Mouse (Mus musculus) small intestine, adult 2 months (tissue): ENCODE measurements around the gene Rab44. TPM values are rescaled to one million over a fixed set of nuclear protein-coding genes. Genes with fewer than 3 reads are reported as not detected.

ENCODE experiments used
- H3K27ac ChIP-seq: fragments of 200-500 bp; 2 replicates; pipeline ENCODE4 v1.5.1; 2012; ENCODE audit warnings: low read depth, low read length, control low read depth, inconsistent platforms; ENCODE audit not compliant: insufficient read depth
- H3K27me3 ChIP-seq: fragments of 200-500 bp; 2 replicates; pipeline ENCODE4 v1.6.1; 2012; ENCODE audit warnings: mild to moderate bottlenecking, moderate library complexity, low read length, inconsistent platforms; ENCODE audit not compliant: control insufficient read depth, insufficient read depth
- H3K36me3 ChIP-seq: fragments of 200-500 bp; 2 replicates; pipeline ENCODE4 v1.6.1; 2012; ENCODE audit warnings: mild to moderate bottlenecking, low read length, control low read depth, inconsistent platforms; ENCODE audit not compliant: control insufficient read depth, insufficient read depth
- H3K4me1 ChIP-seq: fragments of 200-500 bp; 2 replicates; pipeline ENCODE4 v1.6.1; 2012; ENCODE audit warnings: low read length, inconsistent platforms, mixed read lengths; ENCODE audit not compliant: control insufficient read depth, insufficient read depth, insufficient read length
- H3K4me3 ChIP-seq: fragments of 200-500 bp; 2 replicates; pipeline ENCODE4 v1.5.1; 2012; ENCODE audit warnings: low read depth, mild to moderate bottlenecking, control low read depth, inconsistent platforms, low read length, moderate library complexity
- CTCF ChIP-seq: fragments of 200-500 bp; IDR thresholded peaks from 2 replicates; pipeline ENCODE4 v1.5.1; 2012; ENCODE audit warnings: low read depth, mild to moderate bottlenecking, control low read depth, inconsistent platforms, low read length, moderate library complexity, mixed read lengths; ENCODE audit not compliant: insufficient replicate concordance, insufficient read length; ENCODE audit errors: extremely low read depth
- POLR2A ChIP-seq: fragments of 200-500 bp; IDR thresholded peaks from 2 replicates; pipeline ENCODE4 v1.6.1; 2012; ENCODE audit warnings: low read depth, mild to moderate bottlenecking, control low read depth, inconsistent platforms, low read length, moderate library complexity
- WGBS: fragments of 180-500 bp; shearing (Covaris S2); methylation state at CpG from one replicate; pipeline ENCODE4 v1.1.7; 2018; 5-methylcytosine and 5-hydroxymethylcytosine counted together
- polyA plus RNA-seq: library from polyadenylated mRNA; depleted of rRNA; stranded (reverse); fragments of >200 nt; gene quantifications from 2 replicates; pipeline ENCODE4 v1.2.3, GENCODE M21; 2012

Rab44 gene
- polyA plus RNA-seq, 1 experiment: 0.37 TPM

DNA sequence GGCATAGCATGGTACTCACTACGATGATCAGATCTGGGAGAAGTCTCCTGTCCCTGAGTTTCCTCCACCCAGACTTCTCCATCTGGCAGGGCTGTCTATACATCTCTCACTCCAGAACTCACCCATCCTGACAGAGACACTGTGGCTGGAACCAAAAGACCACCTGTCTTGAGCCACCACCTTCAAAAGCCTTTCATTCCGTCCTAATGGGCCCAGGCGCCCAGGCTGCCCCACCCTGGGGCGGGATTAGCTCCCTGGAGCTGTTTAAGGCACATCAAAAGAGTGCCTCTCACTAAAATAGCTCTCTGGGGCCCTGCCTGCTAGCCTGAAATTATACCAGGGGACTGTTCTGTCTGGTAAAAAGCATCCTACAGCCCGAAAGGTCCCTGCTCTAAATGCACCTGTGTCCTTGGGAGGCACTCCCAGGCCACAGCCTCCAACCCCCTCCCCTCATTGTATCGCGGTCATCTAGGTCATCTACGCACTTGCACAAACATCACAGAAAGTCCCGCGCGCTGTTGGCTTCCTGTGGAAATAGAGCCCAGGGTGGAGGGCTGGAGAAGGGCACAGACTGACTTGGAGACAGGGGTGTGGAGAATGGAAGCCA, 41.1 kb upstream of the Rab44 start:
- no peak overlapping the region for H3K4me3 ChIP-seq

DNA sequence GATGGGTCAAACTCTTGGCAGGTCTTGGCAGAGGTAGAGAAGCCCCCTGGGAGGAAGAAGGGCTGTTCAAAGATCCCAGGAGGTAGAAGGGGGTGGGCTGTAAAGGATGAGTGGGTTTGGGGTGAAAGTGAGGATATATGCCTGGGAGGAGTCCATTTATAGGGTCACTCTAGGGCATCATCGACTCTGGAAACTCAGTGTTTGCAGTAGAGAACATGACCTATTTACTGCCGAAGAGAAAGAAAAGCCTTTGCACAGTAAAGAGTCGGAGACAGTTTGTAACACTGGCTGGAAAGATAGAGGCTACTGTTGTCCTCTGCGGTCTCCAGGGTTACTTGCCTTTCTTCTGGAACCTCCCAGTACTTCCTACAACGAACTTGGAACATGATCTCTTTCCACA, 40.6 kb upstream of the Rab44 start:
- no peak overlapping the region for H3K27ac ChIP-seq
- no peaks in the 10 kb centered on the region for H3K4me1 ChIP-seq
- no peaks in the 10 kb centered on the region for H3K27me3 ChIP-seq
- 35% methylated on average over 5 of the region's 5 CpGs for WGBS
- TF ChIP-seq POLR2A (no peak), CTCF (no peak)
- no peaks in the 10 kb centered on the region for H3K36me3 ChIP-seq
- H3K4me3 ChIP-seq: no peak overlapping the region

More for the DNA sequence above, 41.1 kb upstream of the Rab44 start:
- Histone ChIP-seq H3K27me3 (no peaks in the 10 kb centered on the region), H3K4me1 (no peaks in the 10 kb centered on the region), H3K27ac (no peak overlapping the region), H3K36me3 (no peaks in the 10 kb centered on the region)
- 18% methylated on average over 11 of the region's 11 CpGs for whole genome bisulfite sequencing
- TF ChIP-seq CTCF (no peak), POLR2A (no peak)

DNA sequence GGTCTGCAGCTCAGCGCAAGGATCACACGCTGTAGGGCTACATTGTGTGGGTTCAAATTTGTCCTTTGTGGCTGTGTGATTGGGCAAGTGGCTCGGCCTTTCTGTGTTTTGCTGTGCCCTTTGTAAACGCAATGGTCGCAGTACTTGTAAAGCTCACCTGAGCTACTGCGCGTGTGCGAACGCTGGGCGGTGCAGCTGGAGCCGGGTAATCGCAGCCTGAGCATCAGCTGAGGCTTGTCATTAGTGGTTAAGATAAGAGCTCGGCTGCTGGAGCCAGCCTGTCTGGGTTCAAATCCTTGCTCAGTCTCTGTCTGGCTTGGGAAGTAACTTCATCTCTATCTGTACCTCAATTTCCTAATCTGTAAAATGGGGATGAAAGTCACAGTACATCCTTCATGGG, 39.9 kb upstream of the Rab44 start:
- WGBS: 43% methylated on average over 13 of the region's 13 CpGs
- TF ChIP-seq POLR2A (no peak), CTCF (no peak)
- Histone ChIP-seq H3K4me3 (no peak overlapping the region), H3K36me3 (no peaks in the 10 kb centered on the region), H3K27ac (no peak overlapping the region), H3K27me3 (no peaks in the 10 kb centered on the region), H3K4me1 (no peaks in the 10 kb centered on the region)

DNA sequence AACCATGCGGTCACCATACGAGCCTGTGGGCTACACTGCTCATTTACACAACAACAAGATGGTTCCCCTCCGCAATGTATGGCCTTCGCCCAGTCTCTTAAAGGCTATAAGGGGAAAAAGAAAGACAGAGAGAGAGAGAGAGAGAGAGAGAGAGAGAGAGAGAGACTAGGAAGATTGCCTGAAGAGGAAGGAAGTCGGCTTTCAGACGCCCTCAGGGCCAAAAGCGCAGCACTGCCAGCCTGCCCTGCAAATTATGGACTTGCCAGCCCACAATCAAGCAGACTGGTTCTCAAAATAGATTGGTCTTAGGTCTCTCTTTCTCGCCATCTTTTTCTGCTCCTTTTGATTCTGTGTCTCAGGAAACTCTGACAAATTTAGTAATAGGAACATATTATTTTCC, 37.7 kb upstream of the Rab44 start:
- 83% methylated on average over 8 of the region's 8 CpGs for WGBS
- no peaks in the 10 kb centered on the region for H3K27me3 ChIP-seq
- H3K4me1 ChIP-seq: peaks cover 6% of the 10 kb centered on the region
- no peak overlapping the region for H3K4me3 ChIP-seq
- no peak for TF ChIP-seq CTCF
- TF ChIP-seq POLR2A: no peak
- H3K27ac ChIP-seq: no peak overlapping the region
- H3K36me3 ChIP-seq: no peaks in the 10 kb centered on the region

DNA sequence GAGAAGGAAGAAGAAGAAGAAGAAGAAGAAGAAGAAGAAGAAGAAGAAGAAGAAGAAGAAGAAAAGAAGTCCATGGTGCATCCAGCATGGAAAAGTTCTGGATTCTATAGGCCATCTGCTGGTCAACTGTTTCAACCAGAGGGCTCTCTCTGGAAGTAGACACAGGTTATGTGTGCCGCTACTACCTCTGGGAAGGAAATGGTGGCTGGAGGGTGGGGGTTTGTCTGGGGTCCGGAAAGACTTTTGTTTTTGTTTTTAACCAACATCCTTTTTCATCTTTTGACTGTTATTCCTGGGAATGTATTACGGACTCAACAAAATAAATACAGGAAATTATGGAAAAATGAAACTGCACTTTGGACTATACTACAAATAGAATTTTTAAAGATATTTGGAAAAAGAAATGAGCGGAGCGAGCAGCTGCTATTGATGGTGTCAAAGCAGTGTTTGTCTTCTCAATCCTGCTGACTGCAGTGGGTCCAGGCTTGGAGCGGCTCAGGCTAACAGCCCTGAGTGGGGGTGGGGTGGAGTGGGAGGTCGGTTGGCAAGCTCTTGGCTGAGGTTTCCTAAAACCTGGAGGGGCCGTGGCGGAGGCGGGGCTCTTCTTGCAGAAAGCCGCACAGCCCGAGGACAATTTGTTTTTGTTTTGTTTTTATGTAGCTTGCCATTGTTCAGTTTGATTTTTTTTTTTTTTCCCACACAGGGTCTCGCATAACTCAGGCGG, 36.0 kb upstream of the Rab44 start:
- Histone ChIP-seq H3K27me3 (no peaks in the 10 kb centered on the region), H3K27ac (no peak overlapping the region), H3K36me3 (no peaks in the 10 kb centered on the region), H3K4me1 (peaks cover 9% of the 10 kb centered on the region), H3K4me3 (peak overlapping the region; percentile 42)
- WGBS: 43% methylated on average over 14 of the region's 14 CpGs
- TF ChIP-seq POLR2A: no peak
- TF ChIP-seq CTCF: no peak

DNA sequence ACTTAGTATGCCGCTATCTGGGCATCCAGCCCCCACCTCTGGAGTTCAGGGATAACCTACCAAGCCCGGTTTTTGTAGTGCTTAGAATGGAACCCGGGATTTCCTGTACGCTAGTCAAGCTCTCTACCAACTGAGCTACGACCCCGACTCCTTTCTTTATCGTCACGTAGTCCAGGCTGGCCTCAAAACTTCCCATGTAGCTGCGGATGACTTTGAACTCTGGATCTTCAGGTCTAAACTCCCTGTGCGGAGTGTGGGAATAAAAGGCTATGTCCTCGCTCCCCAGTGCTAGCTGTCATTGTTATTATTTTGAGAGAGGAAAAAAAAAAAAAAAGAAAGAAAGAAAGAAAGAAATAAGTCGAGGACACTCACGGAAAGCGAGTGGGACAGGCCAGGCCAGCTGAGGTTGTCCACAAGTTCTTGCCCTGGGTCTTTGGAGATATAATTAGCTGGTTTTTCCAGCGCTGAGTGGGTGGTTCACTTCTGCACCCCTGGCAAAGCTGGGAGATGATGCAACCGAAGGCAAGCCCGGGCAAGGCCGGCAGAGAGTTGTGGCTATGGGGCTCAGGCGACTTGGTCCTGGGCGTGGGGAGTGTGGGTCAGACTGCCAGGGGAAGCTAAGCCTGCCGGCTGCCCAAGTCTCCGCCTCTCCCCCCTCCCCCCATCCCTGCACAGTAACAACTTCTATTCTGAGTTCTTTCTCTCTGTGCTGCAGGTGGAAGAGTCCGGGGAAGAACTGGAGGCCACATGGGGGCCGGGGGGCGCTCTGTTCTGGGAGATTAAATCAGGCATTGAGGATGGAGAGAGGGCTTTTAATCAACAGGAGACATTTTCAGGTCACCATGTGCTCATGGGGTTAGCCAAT, 35.2 kb upstream of the Rab44 start:
- TF ChIP-seq CTCF (no peak), POLR2A (no peak)
- Histone ChIP-seq H3K4me1 (peaks cover 9% of the 10 kb centered on the region), H3K36me3 (no peaks in the 10 kb centered on the region), H3K27ac (no peak overlapping the region), H3K27me3 (no peaks in the 10 kb centered on the region), H3K4me3 (peak overlapping the region; percentile 42)
- WGBS: 39% methylated on average over 25 of the region's 25 CpGs
